In the genomic region with DNA sequence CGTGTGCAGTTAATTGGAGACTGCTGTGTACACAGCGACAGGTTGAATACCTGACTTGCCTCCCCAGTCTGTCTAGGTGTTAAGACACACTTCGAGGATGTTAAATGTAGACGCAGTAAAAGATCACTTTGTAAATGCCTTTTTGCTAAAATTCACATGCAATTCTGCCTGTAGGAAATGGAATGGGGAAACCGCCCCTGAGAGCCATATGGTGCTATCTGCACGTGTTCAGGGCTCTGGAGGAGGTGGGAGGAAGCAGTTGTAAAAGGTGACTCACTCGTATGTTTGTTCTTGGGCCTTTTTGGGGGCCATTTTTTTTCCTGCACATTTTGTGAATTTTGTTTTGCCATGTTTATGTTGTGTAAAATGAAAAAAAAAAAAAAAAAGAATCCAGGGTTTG, we compare ENCODE assay signal across 18 mouse cellular contexts.
A peak's percentile ranks its signal among the peaks of the same experiment; 100 is the strongest.
DNase-seq lines count a peak whose midpoint lies in the region; TF ChIP-seq lines count a peak whose summit lies in the region.
"Had no signal": no experiment of that assay in that cellular context is flagged by ENCODE, and none has a peak within 500 bp of the region (broad histone marks: within the 10 kb centered on the region; RNA-seq: fewer than 3 reads in every experiment).

No protein-coding gene starts in this region.

- H3K4me3 ChIP-seq in left cerebral cortex, adult 2 months = no peak overlapping the region
- H3K4me3 ChIP-seq: embryonic facial prominence, embryonic 10.5 days; forebrain, embryonic 13.5 days; hindbrain, embryonic 10.5 days; liver, embryonic 15.5 days; megakaryocyte, embryonic 14.5 days; midbrain, embryonic 15.5 days had no signal

- no peak overlapping the region for H3K27ac ChIP-seq in left cerebral cortex, adult 2 months
- H3K27ac ChIP-seq: embryonic facial prominence, embryonic 10.5 days; forebrain, embryonic 13.5 days; hindbrain, embryonic 10.5 days; liver, embryonic 15.5 days; midbrain, embryonic 15.5 days had no signal

- no peak for TF ChIP-seq CTCF in left cerebral cortex, adult 2 months (IDR thresholded peaks at IDR 0.05)

- peak; percentile 52 to 80 for DNase-seq in frontal cortex, adult 2 months (ENCODE audit: extremely low spot score in 1 of 2, low spot score in 1 of 2)
- DNase-seq in layer of hippocampus, adult 18-20 months (ENCODE audit: low spot score in 2 of 2) = peak; percentile 74
- DNase-seq in left cerebral cortex, adult 2 months (ENCODE audit: extremely low spot score in 1 of 2, low spot score in 2 of 2) = peak; percentile 32 to 62
- DNase-seq in right cerebral cortex, postnatal 25 days = peak; percentile 74
- DNase-seq in testis, postnatal 14 days (ENCODE audit: low spot score) = no peak
- DNase-seq in urinary bladder, adult 18-20 months (ENCODE audit: low spot score in 2 of 2) = no peak
- DNase-seq in urinary bladder, postnatal 4 days (ENCODE audit: low spot score in 2 of 2) = no peak
- DNase-seq: adrenal gland, adult 2 months; cerebellum, adult 11 months; gastrocnemius, postnatal 10 days; heart, adult 18-20 months; lung, postnatal 14 days had no signal

- intact Hi-C loops in left cerebral cortex, adult 2 months (cut with DNase I) = loop anchor here (1.0 to 5.0 kb wide), 2 partner anchors 75 to 84 kb away; no protein-coding TSS in a partner anchor

Comparison
In these comparisons a context has a peak if more than half of its experiments do, and no peak if none do; other contexts are left out.
1. DNase-seq: peak in frontal cortex, adult 2 months (2 of 2), layer of hippocampus, adult 18-20 months (2 of 2), left cerebral cortex, adult 2 months (2 of 2) and right cerebral cortex, postnatal 25 days (single experiment); none in testis, postnatal 14 days (single experiment), urinary bladder, adult 18-20 months (0 of 2) and urinary bladder, postnatal 4 days (0 of 2).